Mouse (Mus musculus): Measurements from ENCODE around the gene Chst12.
"Not testable (repeated sequence)": the region's sequence is repeated elsewhere in the genome, so short reads cannot be mapped to it uniquely, and the experiment has no call there.

Gene Chst12

GRCm38 (mm10) chr5:140505208-140505780, at the start of gene Chst12:
Gene Chst12 (plus strand): TSS chr5:140505550.
- peak; percentile 99 for DNase-seq

- DNase-seq: no peak
Measured at GRCm38 (mm10) chr5:140461476-140461875, 43.9 kb upstream of the Chst12 start.

GRCm38 (mm10) chr5:140463151-140463550, 42.2 kb upstream of the Chst12 start:
- not testable (repeated sequence) for DNase-seq

GRCm38 (mm10) chr5:140464943-140465342, 40.4 kb upstream of the Chst12 start:
- DNase-seq: no peak

GRCm38 (mm10) chr5:140472336-140472735, 33.0 kb upstream of the Chst12 start:
- no peak for DNase-seq

DNA sequence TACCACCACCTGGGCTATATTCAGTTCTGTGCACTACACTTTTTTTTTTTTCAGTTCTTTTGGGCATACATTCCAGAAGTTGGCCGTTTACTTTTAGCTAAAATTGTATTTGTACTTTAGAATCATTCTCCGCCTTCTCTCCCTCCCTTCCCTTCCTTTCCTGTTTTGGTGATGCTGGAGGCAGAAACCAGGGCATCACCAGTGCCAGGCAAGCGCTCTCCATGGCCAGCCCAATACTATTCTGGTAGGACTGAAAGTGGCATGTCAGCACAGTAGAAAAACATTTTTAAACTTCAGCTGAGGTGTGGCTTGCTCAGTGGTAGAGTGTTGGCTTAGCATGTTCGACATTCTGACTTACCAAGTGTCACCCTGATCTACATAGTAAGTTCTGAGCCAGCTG, 23.9 kb upstream of the Chst12 start:
- no peak for DNase-seq

DNA sequence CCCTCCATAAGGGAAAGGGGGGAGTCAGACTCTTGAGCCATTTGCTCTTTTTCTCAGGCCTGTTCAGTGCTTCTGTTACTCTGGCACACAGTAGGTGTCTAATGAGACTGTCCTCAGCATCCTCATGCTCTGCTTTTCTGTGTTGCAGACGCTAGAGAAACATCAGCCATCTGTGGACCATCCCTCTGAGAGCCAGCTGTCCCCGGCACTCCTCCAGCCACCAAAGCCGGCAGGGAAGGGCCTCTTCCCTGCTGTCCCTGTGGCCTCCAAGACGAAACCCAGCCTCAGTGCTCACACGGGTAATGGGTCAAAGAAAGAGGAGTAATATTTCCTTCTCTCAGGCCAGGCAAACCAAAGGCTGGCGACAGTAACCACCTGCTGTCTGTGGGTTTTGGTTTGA, 14.2 kb upstream of the Chst12 start:
- no peak for DNase-seq

- no peak for DNase-seq
Measured at GRCm38 (mm10) chr5:140492684-140493233, 12.6 kb upstream of the Chst12 start.

GRCm38 (mm10) chr5:140498176-140498575, 7.2 kb upstream of the Chst12 start:
- no peak for DNase-seq

DNA sequence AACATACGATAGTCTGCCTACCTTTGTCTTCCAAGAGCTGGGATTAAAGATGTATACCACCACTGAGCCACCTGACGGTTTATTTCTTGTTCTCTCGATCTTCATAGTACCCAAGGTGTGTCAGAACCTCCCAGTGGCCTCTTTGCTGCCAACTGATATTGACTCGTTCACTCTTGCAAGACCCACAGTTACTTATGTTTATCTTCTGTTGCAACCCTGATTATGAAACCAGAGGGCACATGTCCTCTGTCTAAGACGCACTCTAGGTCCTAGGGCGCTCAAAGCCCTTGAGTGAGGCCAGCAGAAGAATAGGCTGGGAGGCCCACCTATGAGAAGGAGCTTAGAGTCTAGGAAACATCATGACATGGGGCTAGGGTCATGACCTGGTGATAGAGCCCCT, 4.6 kb upstream of the Chst12 start:
- no peak for DNase-seq

DNA sequence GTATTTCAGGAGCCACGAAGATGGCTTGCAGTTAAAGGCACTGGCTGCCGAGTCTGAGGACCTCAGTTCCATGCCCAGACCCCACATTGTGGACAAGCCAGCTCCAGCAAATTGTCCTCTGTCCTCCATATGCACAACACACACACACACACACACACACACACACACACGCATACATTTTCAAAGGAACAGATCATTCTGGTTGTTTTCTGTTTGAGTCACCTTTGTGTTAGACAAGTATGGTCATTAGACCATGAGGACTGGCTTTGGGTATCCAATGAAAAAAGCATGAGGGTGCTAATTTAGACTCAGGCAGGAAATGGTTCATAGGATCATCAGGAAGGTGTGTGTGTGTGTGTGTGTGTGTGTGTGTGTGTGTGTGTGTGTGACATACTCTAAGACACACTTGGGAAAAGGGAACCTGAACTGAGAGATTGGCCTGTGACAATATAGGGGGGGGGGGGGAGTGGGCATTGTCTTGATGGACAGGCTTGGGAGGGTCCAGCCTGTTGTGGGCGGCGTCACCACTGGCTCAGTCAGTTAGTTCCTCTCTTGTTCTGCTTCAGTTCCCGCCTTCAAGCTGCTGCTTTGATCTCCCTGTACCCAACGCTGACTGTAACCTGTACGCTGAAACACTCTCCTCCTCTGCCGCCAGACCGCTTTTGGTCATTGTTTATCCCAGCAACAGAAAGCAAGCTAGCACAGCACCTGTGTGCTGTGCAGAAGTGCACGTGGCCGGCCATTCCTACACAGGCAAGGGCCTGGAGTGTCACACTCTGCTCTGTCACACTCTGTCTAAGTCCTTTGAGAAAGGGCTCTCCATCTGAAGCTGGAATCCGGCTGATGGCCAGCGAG, 3.1 kb upstream of the Chst12 start:
- no peak for DNase-seq

- peak; percentile 89 for DNase-seq
Measured at GRCm38 (mm10) chr5:140502925-140503324, 2.4 kb upstream of the Chst12 start.

- no peak for DNase-seq
Measured at GRCm38 (mm10) chr5:140506096-140506794, 895 bp downstream of the Chst12 start.

GRCm38 (mm10) chr5:140507466-140508208, 2.3 kb downstream of the Chst12 start:
- no peak for DNase-seq

DNA sequence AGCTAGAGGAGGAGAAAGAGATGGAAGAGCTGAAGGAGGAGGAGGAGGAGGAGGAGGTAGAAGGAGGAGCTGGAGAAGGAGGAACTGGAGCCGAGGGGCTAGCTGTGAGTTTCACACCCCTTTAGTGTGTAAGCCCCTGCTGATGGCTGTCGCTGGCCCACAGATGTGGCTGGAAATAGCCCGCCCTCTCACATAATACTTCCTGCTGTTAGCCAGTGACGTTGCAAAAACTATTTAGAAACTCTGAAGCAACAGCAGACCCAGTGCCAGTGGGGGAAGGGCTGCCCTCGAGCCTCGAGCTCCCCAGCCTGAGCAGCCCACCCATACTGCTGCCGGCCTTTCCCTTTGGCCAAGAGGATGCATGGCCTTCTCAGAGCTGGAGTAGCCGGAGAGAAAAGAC, 3.3 kb downstream of the Chst12 start:
- no peak for DNase-seq

DNA sequence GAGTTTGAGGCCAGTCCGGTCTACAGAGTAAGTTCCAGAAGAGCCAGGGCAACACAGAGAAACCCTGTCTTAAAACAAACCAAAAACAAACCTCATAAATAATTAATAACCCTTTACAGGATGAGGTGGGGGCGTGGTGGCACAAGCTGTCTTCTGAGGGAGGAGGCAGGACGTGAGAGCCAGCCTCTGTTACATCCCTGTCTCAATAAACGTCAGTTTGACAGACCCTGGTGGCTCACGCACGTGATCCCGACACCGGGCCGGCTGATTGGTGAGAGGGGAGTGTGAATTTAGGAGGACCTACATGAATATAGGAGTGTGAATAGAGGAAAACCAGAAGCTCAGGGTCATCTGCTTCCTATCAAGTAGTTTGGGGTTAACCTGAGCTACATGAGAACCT, 3.9 kb downstream of the Chst12 start:
- no peak for DNase-seq

DNA sequence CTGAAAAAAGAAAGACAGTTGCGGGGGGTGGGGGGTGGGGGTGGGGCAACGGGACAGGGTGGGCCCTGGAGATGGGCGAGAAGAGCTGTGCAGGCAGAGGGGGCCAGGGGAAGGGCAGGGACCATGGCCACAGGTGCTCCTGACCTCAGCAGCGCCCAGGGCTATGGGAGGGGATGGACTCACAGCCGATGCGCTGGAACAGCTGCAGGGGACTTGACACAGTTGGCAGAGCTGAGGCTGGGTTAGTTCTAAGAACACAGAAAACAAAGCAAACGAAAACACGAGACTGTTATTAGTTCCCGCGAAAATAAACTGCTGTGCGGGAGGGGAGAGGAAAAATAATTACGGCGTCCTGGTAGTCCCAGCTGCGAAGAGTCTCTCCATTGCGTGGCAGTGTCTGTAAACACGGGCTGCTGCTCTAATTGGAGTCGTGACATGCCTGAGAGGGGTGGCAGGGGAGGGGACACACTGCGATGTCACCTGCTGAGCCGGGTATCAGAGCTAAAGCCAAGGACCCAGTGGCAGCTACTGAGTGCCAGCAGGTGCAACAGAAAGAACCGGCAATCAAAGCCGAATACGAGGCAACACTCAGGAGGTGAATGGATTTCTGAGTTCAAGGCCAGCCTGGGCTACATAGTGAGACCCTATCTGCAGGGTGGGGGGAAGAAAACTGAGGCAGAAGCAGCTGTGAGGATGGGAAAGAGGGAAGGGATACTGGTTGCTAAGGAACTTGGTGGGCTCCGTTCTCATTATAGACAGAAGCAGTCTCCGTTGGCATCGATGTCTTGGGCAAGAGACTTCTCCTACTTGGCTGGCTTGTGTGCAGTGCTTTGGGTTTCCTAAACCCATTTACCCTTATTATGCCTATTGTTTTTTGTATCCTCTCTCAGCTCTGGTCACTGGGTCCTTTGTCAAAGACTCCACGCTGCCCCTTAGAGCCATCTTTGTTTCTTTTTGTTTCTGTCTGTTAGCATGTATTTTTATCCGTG, 5.0 kb downstream of the Chst12 start:
- DNase-seq: no peak

DNA sequence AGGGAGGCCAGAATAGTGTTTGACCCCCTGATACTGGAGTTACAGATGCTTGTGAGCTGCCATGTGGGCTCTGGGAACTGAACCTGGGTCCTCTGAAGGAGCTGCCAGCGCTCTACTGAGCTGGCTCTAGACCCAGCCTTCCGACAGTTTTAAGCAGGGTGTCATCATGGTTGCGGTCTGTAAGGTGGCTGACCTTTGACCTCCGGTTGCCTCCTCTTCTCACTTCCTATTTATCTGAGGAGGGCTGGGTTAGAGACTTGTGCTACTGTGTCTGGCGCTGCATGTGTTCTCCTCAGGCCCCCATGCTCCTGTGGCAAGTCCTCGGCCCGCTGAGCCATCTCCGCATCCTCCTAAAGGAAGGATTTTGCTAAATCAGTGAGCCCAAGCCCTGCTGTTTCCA, 8.6 kb downstream of the Chst12 start:
- no peak for DNase-seq

DNA sequence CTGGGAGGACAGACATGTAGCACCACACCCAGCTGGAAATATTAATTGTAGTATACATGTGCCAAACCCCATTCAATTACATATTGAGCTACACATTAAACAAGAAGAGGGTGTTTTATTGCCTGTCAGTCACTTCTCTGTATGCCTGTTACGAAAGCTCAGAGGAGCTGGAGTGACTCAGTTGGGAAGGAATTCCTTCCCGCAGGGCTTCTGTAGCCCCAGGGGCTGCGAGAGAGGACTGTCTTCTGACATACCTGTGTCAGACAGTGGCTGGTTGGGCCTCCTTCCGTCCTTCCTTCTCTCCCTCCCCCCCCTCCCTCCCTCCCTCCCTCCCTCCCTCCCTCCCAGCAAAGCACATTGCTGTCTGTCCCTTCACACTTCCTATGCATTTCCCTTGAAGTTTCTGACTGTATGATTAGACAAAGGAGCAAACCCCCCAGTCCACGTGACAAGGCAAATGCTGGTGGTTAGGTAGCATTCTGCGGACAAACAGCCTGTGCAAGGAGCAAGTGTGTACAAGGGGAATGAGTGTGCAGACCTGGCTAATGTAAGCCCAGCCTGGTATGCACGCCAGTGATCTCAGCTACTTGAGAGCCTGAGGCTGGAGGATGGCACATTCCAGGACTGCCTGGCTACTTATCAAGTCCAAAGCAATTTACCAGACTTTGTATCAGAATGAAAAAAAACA, 9.6 kb downstream of the Chst12 start:
- no peak for DNase-seq

- DNase-seq: no peak
Measured at GRCm38 (mm10) chr5:140517159-140517920, 12.0 kb downstream of the Chst12 start.

Measured in kidney, adult 9 months (tissue).